Comparison of ENCODE assay signal across 27 mouse cellular contexts in the genomic region with DNA sequence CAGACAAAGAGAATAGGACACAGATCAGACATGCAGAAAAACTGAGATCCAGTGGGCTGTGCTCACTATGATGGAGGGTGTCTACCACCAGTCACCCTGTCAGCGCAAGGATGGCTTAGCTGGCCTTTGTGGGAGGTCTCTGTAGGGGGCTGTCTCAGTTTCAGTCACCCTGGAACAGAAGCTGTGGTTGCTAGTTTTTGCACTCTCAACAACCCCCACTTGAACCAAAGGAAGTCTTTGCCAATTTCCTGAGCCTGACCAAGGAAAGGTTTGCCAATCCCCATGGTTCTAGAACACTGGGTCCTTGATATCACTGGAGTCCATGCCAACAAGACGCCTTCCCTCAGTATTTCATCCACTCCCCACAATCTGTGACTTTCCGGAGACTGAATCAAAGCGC. TPM values are rescaled to one million over a fixed set of nuclear protein-coding genes. Genes with fewer than 3 reads are reported as not detected.
"Had no signal": no experiment of that assay in that cellular context is flagged by ENCODE, and none has a peak within 500 bp of the region (broad histone marks: within the 10 kb centered on the region; RNA-seq: fewer than 3 reads in every experiment).

No protein-coding gene starts in this region.

- H3K4me3 ChIP-seq: liver, embryonic 15.5 days; midbrain, embryonic 10.5 days; midbrain, embryonic 12.5 days; myocyte; neural tube, embryonic 13.5 days; neural tube, embryonic 15.5 days had no signal

- H3K27me3 ChIP-seq: midbrain, embryonic 12.5 days; neural tube, embryonic 13.5 days; neural tube, embryonic 15.5 days had no signal

- H3K9me3 ChIP-seq: liver, embryonic 15.5 days; midbrain, embryonic 10.5 days; midbrain, embryonic 12.5 days; neural tube, embryonic 13.5 days; neural tube, embryonic 15.5 days had no signal

- H3K36me3 ChIP-seq: liver, embryonic 15.5 days; midbrain, embryonic 10.5 days; midbrain, embryonic 12.5 days; neural tube, embryonic 13.5 days; neural tube, embryonic 15.5 days had no signal

- H3K27ac ChIP-seq: liver, embryonic 15.5 days; midbrain, embryonic 10.5 days; midbrain, embryonic 12.5 days; neural tube, embryonic 13.5 days; neural tube, embryonic 15.5 days had no signal

- H3K4me1 ChIP-seq: liver, embryonic 15.5 days had no signal

- H3K9ac ChIP-seq: liver, embryonic 15.5 days; lung, embryonic 14.5 days; midbrain, embryonic 12.5 days; neural tube, embryonic 13.5 days; neural tube, embryonic 15.5 days had no signal

- H3K4me2 ChIP-seq: liver, embryonic 15.5 days; lung, embryonic 14.5 days; midbrain, embryonic 12.5 days; neural tube, embryonic 13.5 days; neural tube, embryonic 15.5 days had no signal

- DNase-seq: lung, adult 18-20 months; lung, embryonic 14.5 days; lung, postnatal 10 days; lung, postnatal 4 days; retina, postnatal 1 day; right cerebral cortex, adult 18-20 months; right cerebral cortex, postnatal 25 days; right cerebral cortex, postnatal 4 days; spleen, adult 18-20 months; thymus, adult 18-20 months; thymus, postnatal 14 days; thymus, postnatal 36 days had no signal

RNA-seq across cellular contexts. Expression of a gene that starts 47.6 kb away (rescaled TPM):
- total RNA-seq: megakaryocyte-erythroid progenitor cell, adult 5-6 weeks had no signal
- polyA plus RNA-seq: liver, embryonic 15.5 days; lung, embryonic 14.5 days; lung, embryonic 16.5 days; midbrain, embryonic 10.5 days; midbrain, embryonic 12.5 days; midbrain, embryonic 14.5 days; myocyte; neural tube, embryonic 11.5 days; neural tube, embryonic 13.5 days; neural tube, embryonic 15.5 days; small intestine, adult 2 months; stomach, embryonic 14.5 days; stomach, embryonic 16.5 days; thymus, postnatal 0 days; urinary bladder, adult 2 months had no signal
